15 mouse cellular contexts compared by ENCODE assay signal in genomic region chr9:74864471-74864870, GRCm38 (mm10). TPM values are rescaled to one million over a fixed set of nuclear protein-coding genes. Genes with fewer than 3 reads are reported as not detected.
DNase-seq lines count a peak whose midpoint lies in the region; ATAC-seq and TF ChIP-seq lines count a peak whose summit lies in the region.
"Had no signal": no experiment of that assay in that cellular context is flagged by ENCODE, and none has a peak within 500 bp of the region (broad histone marks: within the 10 kb centered on the region; RNA-seq: fewer than 3 reads in every experiment).

No protein-coding gene starts in this region.

- peak overlapping the region; percentile 99 for H3K9ac ChIP-seq in liver, adult 2 months (ENCODE audit: low read depth, low read length)
- peak overlapping the region; percentile 73 for H3K9ac ChIP-seq in hindbrain, embryonic 14.5 days
- peak overlapping the region; percentile 74 for H3K9ac ChIP-seq in liver, postnatal 0 days (replicated peaks)
- no peak overlapping the region for H3K9ac ChIP-seq in neural tube, embryonic 15.5 days (replicated peaks)
- H3K9ac ChIP-seq: heart, embryonic 13.5 days had no signal

- TF ChIP-seq CTCF in liver, adult 2 months (IDR thresholded peaks at IDR 0.05; ENCODE audit: low read depth, low read length) = no peak
- TF ChIP-seq CTCF in liver, postnatal 0 days (IDR thresholded peaks at IDR 0.05; ENCODE audit: low read depth) = no peak

- TF ChIP-seq EP300 in liver, postnatal 0 days (IDR thresholded peaks at IDR 0.05; ENCODE audit: low read depth) = no peak

- peak; percentile 61 for DNase-seq in liver, adult 2 months (ENCODE audit: extremely low read depth, low read depth, low spot score)
- no peak for DNase-seq in liver
- DNase-seq in hindbrain, embryonic 14.5 days (ENCODE audit: low spot score) = peak; percentile 24
- DNase-seq in liver, postnatal 0 days = peak; percentile 59
- no peak for DNase-seq in lung, postnatal 25 days (ENCODE audit: low spot score)
- DNase-seq in thymus, postnatal 14 days = no peak
- DNase-seq: adrenal gland, adult 8-10 months; cerebellum, postnatal 36 days; gastrocnemius, postnatal 10 days; lung, postnatal 14 days; right cerebral cortex, postnatal 14 days had no signal

- peak overlapping the region; percentile 89 for H3K4me3 ChIP-seq in liver, adult 2 months (ENCODE audit: insufficient read depth, low read depth, low read length)
- peak overlapping the region; percentile 53 for H3K4me3 ChIP-seq in hindbrain, embryonic 14.5 days (replicated peaks; ENCODE audit: low read length)
- H3K4me3 ChIP-seq in liver, postnatal 0 days (ENCODE audit: low read depth, low read length) = peak overlapping the region; percentile 60
- peak overlapping the region; percentile 48 for H3K4me3 ChIP-seq in neural tube, embryonic 15.5 days (replicated peaks)

- H3K36me3 ChIP-seq in liver, adult 2 months (ENCODE audit: control insufficient read depth, insufficient read depth, low read length) = peaks cover 16% of the 10 kb centered on the region
- H3K36me3 ChIP-seq in hindbrain, embryonic 14.5 days (replicated peaks; ENCODE audit: control insufficient read depth, insufficient read depth) = no peaks in the 10 kb centered on the region
- no peaks in the 10 kb centered on the region for H3K36me3 ChIP-seq in liver, postnatal 0 days (replicated peaks; ENCODE audit: insufficient read depth, low read length)
- no peaks in the 10 kb centered on the region for H3K36me3 ChIP-seq in neural tube, embryonic 15.5 days
- H3K36me3 ChIP-seq: heart, embryonic 13.5 days had no signal

- H3K79me2 ChIP-seq in liver, adult 2 months (ENCODE audit: control insufficient read depth, insufficient read depth, low read length) = peaks cover 31% of the 10 kb centered on the region

- ATAC-seq in hindbrain, embryonic 14.5 days (ENCODE audit: low FRiP score) = no peak
- ATAC-seq in liver, postnatal 0 days = peak; percentile 15; the same call in 1 of the 2 replicates
- ATAC-seq in neural tube, embryonic 15.5 days (ENCODE audit: low FRiP score) = no peak

- H3K4me1 ChIP-seq in liver, adult 2 months (ENCODE audit: control insufficient read depth, insufficient read depth, low read length) = peaks cover 9% of the 10 kb centered on the region; the same call in 1 of the 2 replicates
- H3K4me1 ChIP-seq in hindbrain, embryonic 14.5 days (replicated peaks; ENCODE audit: control insufficient read depth, insufficient read depth, low read length) = peaks cover 29% of the 10 kb centered on the region
- H3K4me1 ChIP-seq in liver, postnatal 0 days (ENCODE audit: insufficient read depth) = 0 out of 2 replicates have a peak, but pooled peaks cover 4% of the 10 kb centered on the region
- peaks cover 55% of the 10 kb centered on the region for H3K4me1 ChIP-seq in neural tube, embryonic 15.5 days

- H3K9me3 ChIP-seq in hindbrain, embryonic 14.5 days (ENCODE audit: control insufficient read depth, low read length) = no peaks in the 10 kb centered on the region
- H3K9me3 ChIP-seq in liver, postnatal 0 days (ENCODE audit: low read length) = no peaks in the 10 kb centered on the region
- no peaks in the 10 kb centered on the region for H3K9me3 ChIP-seq in neural tube, embryonic 15.5 days (replicated peaks)
- H3K9me3 ChIP-seq: heart, embryonic 13.5 days had no signal

- 3% methylated on average over 14 of the region's 14 CpGs for WGBS in liver, adult 2 months
- WGBS in hindbrain, embryonic 14.5 days = 2% methylated on average over 14 of the region's 14 CpGs
- WGBS in liver, postnatal 0 days (ENCODE audit: insufficient replicate concordance) = 9% methylated on average over 14 of the region's 14 CpGs
- 2% methylated on average over 14 of the region's 14 CpGs for WGBS in neural tube, embryonic 15.5 days

- no peaks in the 10 kb centered on the region for H3K27me3 ChIP-seq in liver, adult 2 months (ENCODE audit: control insufficient read depth, insufficient read depth, low read length)
- peaks cover 93% of the 10 kb centered on the region for H3K27me3 ChIP-seq in hindbrain, embryonic 14.5 days (ENCODE audit: control insufficient read depth, insufficient read depth, low read length)
- H3K27me3 ChIP-seq in liver, postnatal 0 days (ENCODE audit: insufficient read depth, low read length) = peaks cover 82% of the 10 kb centered on the region
- H3K27me3 ChIP-seq in neural tube, embryonic 15.5 days (replicated peaks) = peaks cover 92% of the 10 kb centered on the region

- peak overlapping the region; percentile 92 for H3K4me2 ChIP-seq in hindbrain, embryonic 14.5 days (replicated peaks)
- peak overlapping the region; percentile 66 for H3K4me2 ChIP-seq in liver, postnatal 0 days (ENCODE audit: low read depth, low read length)
- H3K4me2 ChIP-seq in neural tube, embryonic 15.5 days = peak overlapping the region; percentile 94

- peak overlapping the region; percentile 87 for H3K27ac ChIP-seq in liver, adult 2 months (replicated peaks; ENCODE audit: insufficient read depth, low read depth, low read length)
- peak overlapping the region; percentile 72; the same call in 1 of the 2 replicates for H3K27ac ChIP-seq in hindbrain, embryonic 14.5 days
- peak overlapping the region; percentile 76 for H3K27ac ChIP-seq in liver, postnatal 0 days (ENCODE audit: low read depth)
- H3K27ac ChIP-seq in neural tube, embryonic 15.5 days (replicated peaks) = no peak overlapping the region
- H3K27ac ChIP-seq: heart, embryonic 13.5 days had no signal

- 0 out of 2 replicates have a peak, but pooled peaks have one; percentile 12 for TF ChIP-seq POLR2A in liver, adult 2 months (IDR thresholded peaks at IDR 0.05; ENCODE audit: extremely low read depth, insufficient read depth, low read length)

RNA-seq across cellular contexts. Expression of gene Onecut1, which starts 2.8 kb away (rescaled TPM):
- 1.9 and 2.5 TPM in 2 replicates for total RNA-seq in liver, adult 2 months (2014; rRNA removed)
- 11.1 and 32.1 TPM in 2 replicates for polyA plus RNA-seq in liver, adult 2 months (2012; rRNA removed)
- 6.0 and 6.1 TPM in 2 replicates for polyA plus RNA-seq in hindbrain, embryonic 14.5 days (2014; fragmentation: Nextera tagmentation; extraction: Ambion mirVana)
- 7.5 and 9.1 TPM in 2 replicates for polyA plus RNA-seq in liver, postnatal 0 days (2015; fragmentation: Nextera tagmentation; extraction: Ambion mirVana)
- polyA plus RNA-seq in neural tube, embryonic 15.5 days (2015; fragmentation: Nextera tagmentation; extraction: Ambion mirVana) = 2.6 and 3.5 TPM in 2 replicates
- total RNA-seq: CH12.LX; gastrocnemius, postnatal 10 days had no signal
- polyA plus RNA-seq: large intestine, adult 2 months had no signal

Comparison
In these comparisons a context has a peak if more than half of its experiments do, and no peak if none do; other contexts are left out.
1. DNase-seq: peak in liver, adult 2 months (single experiment), hindbrain, embryonic 14.5 days (single experiment) and liver, postnatal 0 days (single experiment); none in liver (single experiment), lung, postnatal 25 days (single experiment) and thymus, postnatal 14 days (single experiment).
2. Peak in every context shown above with its lines, with median percentiles within 50 percentile points of each other: H3K4me3 ChIP-seq and H3K4me2 ChIP-seq.